Mouse (Mus musculus) forebrain, embryonic 16.5 days (tissue): ENCODE data around the gene Dnajb11. TPM values are rescaled to one million over a fixed set of nuclear protein-coding genes. Genes with fewer than 3 reads are reported as not detected.

Experiments
- ATAC-seq: fragments of 200-750 bp; cut with Nextera tagmentation; 2 replicates; pipeline ENCODE4 v1.8.0; 2017; ENCODE audit warnings: mild to moderate bottlenecking, moderate library complexity
- H3K27ac ChIP-seq: fragments of 300-500 bp; sonication (generic); 2 replicates; pipeline ENCODE4 v1.5.1; 2014; ENCODE audit warnings: low read length, control low read depth
- H3K27me3 ChIP-seq: fragments of 300-500 bp; sonication (generic); replicated peaks from 2 replicates; pipeline ENCODE4 v1.6.1; 2014; ENCODE audit warnings: low read length; ENCODE audit not compliant: control insufficient read depth, insufficient read depth
- H3K36me3 ChIP-seq: fragments of 300-500 bp; sonication (generic); 2 replicates; pipeline ENCODE4 v1.6.1; 2014; ENCODE audit not compliant: control insufficient read depth, insufficient read depth
- H3K4me1 ChIP-seq: fragments of 300-500 bp; sonication (generic); replicated peaks from 2 replicates; pipeline ENCODE4 v1.6.1; 2014; ENCODE audit warnings: low read length; ENCODE audit not compliant: control insufficient read depth, insufficient read depth
- H3K4me2 ChIP-seq: fragments of 300-500 bp; sonication (generic); 2 replicates; pipeline ENCODE4 v1.6.1; 2014; ENCODE audit warnings: mild to moderate bottlenecking, low read length, control low read depth
- H3K4me3 ChIP-seq: fragments of 300-500 bp; sonication (generic); replicated peaks from 2 replicates; pipeline ENCODE4 v1.5.1; 2014; ENCODE audit warnings: mild to moderate bottlenecking, low read length, control low read depth
- H3K9ac ChIP-seq: fragments of 300-500 bp; sonication (generic); replicated peaks from 2 replicates; pipeline ENCODE4 v1.6.1; 2014; ENCODE audit warnings: low read depth, low read length, control low read depth
- H3K9me3 ChIP-seq: fragments of 300-500 bp; sonication (generic); 2 replicates; pipeline ENCODE4 v1.6.1; 2016; ENCODE audit warnings: low read length; ENCODE audit not compliant: control insufficient read depth
- WGBS: fragments of 180-500 bp; shearing (Covaris S2); extraction: QIAGEN DNeasy Blood & Tissue Kit; methylation state at CpG from one replicate; pipeline ENCODE4 v1.1.7; 2014; 5-methylcytosine and 5-hydroxymethylcytosine counted together
- polyA plus RNA-seq: library from polyadenylated mRNA; unstranded; fragments of >200 nt; fragmentation: Nextera tagmentation; extraction: Ambion mirVana; gene quantifications from 2 replicates; pipeline ENCODE4 v1.2.1, GENCODE M21; 2015

Dnajb11 gene
- polyA plus RNA-seq, 1 experiment from 2014 or later = 83.4 TPM

DNA sequence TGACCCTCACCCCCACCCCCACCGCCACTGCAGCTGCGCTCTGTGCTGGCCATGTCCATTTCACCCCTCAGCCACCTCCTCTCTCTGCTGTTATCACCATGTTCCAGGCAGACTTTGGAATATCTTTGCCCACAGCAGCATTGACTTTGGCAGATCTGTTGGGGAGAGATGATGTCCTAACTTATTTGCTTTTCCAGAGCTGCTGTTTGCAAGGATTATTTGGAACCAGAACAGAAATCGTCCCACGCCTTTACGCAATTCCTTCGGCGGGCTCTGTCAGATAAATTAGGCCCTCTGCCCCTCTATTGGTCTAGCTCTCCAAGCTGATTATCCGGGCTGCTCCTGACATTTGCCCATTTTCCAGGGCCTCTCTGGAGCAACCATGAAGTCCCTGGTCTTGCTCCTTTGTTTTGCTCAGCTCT, 34.1 kb downstream of the Dnajb11 start:
- 87% methylated on average over 8 of the region's 8 CpGs for WGBS
- H3K4me1 ChIP-seq = no peaks in the 10 kb centered on the region
- no peak overlapping the region for H3K4me2 ChIP-seq
- H3K4me3 ChIP-seq = no peak overlapping the region
- ATAC-seq = no peak
- no peak overlapping the region for H3K9ac ChIP-seq
- no peaks in the 10 kb centered on the region for H3K36me3 ChIP-seq
- no peak overlapping the region for H3K27ac ChIP-seq
- no peaks in the 10 kb centered on the region for H3K9me3 ChIP-seq
- no peaks in the 10 kb centered on the region for H3K27me3 ChIP-seq

DNA sequence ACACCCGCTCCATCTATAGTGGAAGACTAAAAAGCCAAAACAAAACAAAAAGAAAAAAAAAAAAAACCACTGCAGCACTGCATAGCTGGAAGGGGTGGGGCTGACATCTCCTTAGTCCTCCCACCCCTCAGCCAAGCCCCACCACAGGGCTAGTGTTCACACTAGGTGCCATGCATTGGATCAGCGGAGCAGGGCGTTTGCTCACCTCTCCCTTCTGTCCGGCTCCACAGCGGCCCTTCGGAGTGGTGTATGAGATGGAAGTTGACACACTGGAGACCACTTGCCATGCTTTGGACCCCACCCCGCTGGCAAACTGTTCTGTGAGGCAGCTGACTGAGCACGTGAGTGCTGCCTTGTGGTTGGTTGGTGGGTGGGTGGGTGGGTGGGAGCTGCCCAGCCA, 36.5 kb downstream of the Dnajb11 start:
- H3K27me3 ChIP-seq = no peaks in the 10 kb centered on the region
- H3K36me3 ChIP-seq = no peaks in the 10 kb centered on the region
- no peak for ATAC-seq
- no peaks in the 10 kb centered on the region for H3K9me3 ChIP-seq
- H3K4me2 ChIP-seq = no peak overlapping the region
- no peak overlapping the region for H3K4me3 ChIP-seq
- H3K27ac ChIP-seq = no peak overlapping the region
- H3K4me1 ChIP-seq = no peaks in the 10 kb centered on the region
- WGBS = 80% methylated on average over 7 of the region's 8 CpGs
- no peak overlapping the region for H3K9ac ChIP-seq

DNA sequence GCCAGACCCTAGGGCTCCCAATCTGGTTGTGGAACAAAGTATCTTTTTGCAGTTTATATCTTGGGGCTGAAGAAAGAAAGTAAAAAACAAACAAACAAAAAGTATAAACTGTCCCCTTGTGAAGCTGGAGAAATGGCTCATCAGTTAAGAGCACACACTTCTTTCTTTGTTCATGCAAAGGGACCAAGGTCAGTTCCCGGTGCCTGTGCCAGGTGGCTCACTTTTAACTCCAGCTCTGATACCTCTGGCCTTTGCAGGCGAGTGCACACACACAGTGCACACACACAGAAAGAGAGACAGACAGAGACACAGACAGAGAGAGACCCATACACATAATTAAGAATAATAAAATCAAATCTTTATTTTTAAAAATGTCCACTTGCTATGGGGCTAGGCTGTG, 39.0 kb downstream of the Dnajb11 start:
- ATAC-seq = no peak
- WGBS = 71% methylated on average over 2 of the region's 2 CpGs
- Histone ChIP-seq H3K36me3 (no peaks in the 10 kb centered on the region), H3K27me3 (no peaks in the 10 kb centered on the region), H3K4me1 (0 out of 2 replicates have a peak, but pooled peaks cover 2% of the 10 kb centered on the region), H3K4me3 (no peak overlapping the region), H3K4me2 (no peak overlapping the region), H3K9ac (no peak overlapping the region), H3K9me3 (no peaks in the 10 kb centered on the region), H3K27ac (no peak overlapping the region)

DNA sequence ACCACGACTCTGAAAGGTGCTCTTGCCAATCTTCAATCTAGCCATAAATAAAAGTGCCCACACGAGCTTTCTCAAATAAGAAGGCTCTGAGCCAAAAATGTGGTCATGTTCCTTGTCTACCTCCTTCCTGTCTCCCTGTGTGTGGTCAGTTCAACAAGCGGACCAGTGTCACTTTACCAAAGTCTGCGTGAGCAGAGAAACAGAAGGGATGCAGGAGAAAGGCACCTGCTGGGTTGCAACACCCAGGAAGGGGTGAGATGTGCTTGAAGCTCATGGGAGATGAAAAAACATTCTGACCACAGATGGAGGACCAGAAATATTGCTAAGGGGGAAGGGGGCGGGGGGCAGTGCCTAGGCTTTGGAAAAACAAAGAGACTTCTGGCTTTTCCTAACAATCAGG, 41.7 kb downstream of the Dnajb11 start:
- Histone ChIP-seq H3K4me1 (0 out of 2 replicates have a peak, but pooled peaks cover 2% of the 10 kb centered on the region), H3K4me3 (no peak overlapping the region), H3K36me3 (no peaks in the 10 kb centered on the region), H3K27ac (no peak overlapping the region), H3K27me3 (no peaks in the 10 kb centered on the region), H3K9me3 (no peaks in the 10 kb centered on the region), H3K4me2 (no peak overlapping the region), H3K9ac (no peak overlapping the region)
- ATAC-seq = no peak
- 38% methylated on average over 5 of the region's 5 CpGs for WGBS

DNA sequence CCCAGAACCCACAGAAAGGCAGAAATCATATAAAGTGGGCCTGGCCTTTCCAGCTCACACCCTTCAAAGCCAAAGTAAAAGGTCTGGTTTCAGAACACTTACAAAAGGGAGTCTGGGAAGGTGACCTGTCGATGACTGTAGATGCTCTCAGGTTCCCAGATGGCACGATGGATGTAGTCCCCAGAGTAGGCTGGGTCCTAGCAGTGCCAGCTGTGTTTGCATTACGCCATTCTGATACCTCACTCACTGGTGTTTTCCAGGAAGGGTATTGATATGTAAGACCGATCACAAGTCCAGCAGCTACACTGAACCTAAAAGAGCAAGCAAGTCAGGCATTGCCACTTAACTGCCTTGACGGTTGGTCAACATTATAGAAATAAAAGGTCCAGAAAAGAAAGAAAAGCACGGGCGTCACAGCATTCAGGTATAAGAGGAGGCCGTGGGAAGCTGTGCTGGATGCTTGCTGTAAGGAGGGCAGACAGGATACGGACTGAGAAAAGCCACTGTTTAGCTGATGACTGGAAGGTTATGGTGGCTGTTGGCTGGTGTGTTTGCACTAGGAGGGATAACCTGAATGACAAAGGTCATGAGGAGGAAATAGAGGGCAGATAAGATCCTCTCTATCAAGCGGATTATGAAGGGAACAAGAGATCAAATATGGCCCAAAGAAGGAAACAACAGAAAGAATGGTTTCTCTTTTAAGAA, 42.4 kb downstream of the Dnajb11 start:
- no peaks in the 10 kb centered on the region for H3K9me3 ChIP-seq
- no peak for ATAC-seq
- WGBS = 86% methylated on average over 10 of the region's 10 CpGs
- H3K4me2 ChIP-seq = no peak overlapping the region
- H3K27me3 ChIP-seq = no peaks in the 10 kb centered on the region
- 0 out of 2 replicates have a peak, but pooled peaks cover 2% of the 10 kb centered on the region for H3K4me1 ChIP-seq
- no peak overlapping the region for H3K27ac ChIP-seq
- no peak overlapping the region for H3K4me3 ChIP-seq
- no peak overlapping the region for H3K9ac ChIP-seq
- no peaks in the 10 kb centered on the region for H3K36me3 ChIP-seq

DNA sequence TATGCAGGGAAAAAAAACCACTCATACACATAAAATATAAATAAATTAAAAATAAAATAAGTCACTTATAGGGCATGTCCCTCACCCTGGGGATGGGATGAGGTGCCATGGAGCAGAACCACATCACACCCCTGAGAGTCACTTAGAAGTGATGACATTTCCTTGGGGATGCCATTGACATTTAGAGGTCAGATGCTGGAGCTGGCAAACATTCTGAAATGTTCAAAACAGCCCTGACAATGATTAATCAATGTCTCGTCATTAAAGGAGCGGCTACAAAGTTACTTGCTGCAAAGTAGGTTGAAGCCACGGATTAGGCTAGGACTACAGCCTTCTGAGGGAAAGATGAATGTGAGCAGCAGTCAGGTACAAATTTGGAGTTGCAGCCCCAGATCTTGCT, 43.7 kb downstream of the Dnajb11 start:
- H3K9ac ChIP-seq = no peak overlapping the region
- H3K36me3 ChIP-seq = no peaks in the 10 kb centered on the region
- H3K4me1 ChIP-seq = 0 out of 2 replicates have a peak, but pooled peaks cover 2% of the 10 kb centered on the region
- WGBS = 88% methylated on average over 3 of the region's 3 CpGs
- no peaks in the 10 kb centered on the region for H3K9me3 ChIP-seq
- ATAC-seq = no peak
- no peaks in the 10 kb centered on the region for H3K27me3 ChIP-seq
- no peak overlapping the region for H3K27ac ChIP-seq
- H3K4me2 ChIP-seq = no peak overlapping the region
- no peak overlapping the region for H3K4me3 ChIP-seq

DNA sequence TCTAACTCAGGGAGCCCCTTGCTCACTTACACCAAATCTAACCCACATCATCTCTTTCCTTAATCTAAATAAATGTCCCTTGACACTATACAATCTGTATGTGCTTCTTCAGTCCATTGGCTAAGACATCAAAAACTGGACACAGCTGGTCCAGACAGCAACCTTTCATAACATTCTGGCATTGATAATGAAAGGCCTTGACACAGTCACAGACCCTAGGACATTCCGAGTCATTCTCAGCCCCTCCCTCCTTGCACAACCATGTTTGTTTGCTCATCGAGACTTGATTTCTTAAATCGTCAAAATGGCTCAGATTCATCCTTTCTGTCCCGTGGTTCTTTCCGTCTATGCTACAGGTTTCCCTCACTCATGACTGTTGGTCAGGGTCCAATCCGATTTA, 51.6 kb downstream of the Dnajb11 start:
- Histone ChIP-seq H3K36me3 (no peaks in the 10 kb centered on the region), H3K9me3 (no peaks in the 10 kb centered on the region), H3K9ac (no peak overlapping the region), H3K27me3 (no peaks in the 10 kb centered on the region), H3K4me2 (no peak overlapping the region), H3K27ac (no peak overlapping the region), H3K4me1 (no peaks in the 10 kb centered on the region), H3K4me3 (no peak overlapping the region)
- no peak for ATAC-seq
- 91% methylated on average over 6 of the region's 6 CpGs for WGBS

DNA sequence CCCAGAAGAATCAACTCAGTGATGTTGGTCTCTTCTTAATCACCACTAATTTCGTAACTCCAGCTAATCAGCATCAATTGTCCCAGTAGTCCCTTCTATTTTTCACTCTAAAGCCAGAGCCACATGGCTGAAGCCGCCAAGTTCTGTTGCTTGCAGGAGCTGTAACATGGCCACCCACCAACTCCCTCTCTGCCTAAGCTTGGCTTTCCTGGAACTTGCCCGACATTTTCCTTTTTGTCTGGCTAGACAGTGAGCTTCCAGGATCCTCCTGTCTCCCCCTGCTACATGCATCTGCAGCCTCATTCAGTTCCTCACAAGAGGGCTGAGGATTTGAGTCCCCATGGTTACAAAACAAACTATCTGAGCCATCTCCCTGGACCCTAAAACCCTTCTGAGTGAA, 54.3 kb downstream of the Dnajb11 start:
- Histone ChIP-seq H3K9me3 (no peaks in the 10 kb centered on the region), H3K4me3 (no peak overlapping the region), H3K4me2 (no peak overlapping the region), H3K4me1 (no peaks in the 10 kb centered on the region), H3K36me3 (no peaks in the 10 kb centered on the region), H3K27me3 (no peaks in the 10 kb centered on the region), H3K9ac (no peak overlapping the region), H3K27ac (no peak overlapping the region)
- ATAC-seq = no peak
- 75% methylated on average over 3 of the region's 3 CpGs for WGBS

DNA sequence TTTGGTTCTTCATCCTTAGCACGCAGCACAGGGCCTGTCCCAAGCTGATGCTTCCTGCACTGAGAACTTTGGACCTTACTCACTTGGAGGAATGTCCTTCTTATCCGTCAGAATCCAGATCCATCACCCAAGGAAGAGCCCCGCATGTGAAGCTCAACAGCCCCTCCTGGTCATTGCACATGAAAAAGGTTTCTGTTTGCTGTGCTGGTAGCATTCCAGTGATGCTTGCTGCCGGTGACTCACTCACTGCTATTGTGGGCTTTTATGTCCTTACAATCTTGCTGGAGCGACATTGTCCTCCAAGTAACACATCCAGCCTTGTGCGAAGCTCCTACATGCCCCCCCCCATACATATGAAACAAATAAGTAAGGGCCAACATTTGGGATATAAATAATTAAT, 55.2 kb downstream of the Dnajb11 start:
- no peaks in the 10 kb centered on the region for H3K4me1 ChIP-seq
- WGBS = 84% methylated on average over 6 of the region's 6 CpGs

DNA sequence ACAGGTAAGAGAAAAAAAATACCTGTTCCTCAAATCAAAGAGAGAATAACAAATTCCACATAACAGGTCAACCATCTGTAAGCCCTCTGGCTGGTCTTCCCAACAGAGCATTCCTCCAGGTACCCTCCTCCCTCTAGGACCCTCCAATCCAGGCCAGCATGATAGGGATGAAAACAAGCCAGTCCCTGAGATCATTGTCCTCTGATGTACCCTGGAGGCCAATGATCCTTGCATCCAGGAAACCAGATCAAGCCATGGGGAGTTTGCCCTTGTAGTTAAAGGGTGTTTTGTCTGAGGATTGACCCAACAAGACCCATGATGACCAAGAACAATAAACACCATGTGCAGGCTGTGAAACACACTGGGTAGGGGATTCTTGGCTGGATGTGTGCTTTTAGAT, 56.6 kb downstream of the Dnajb11 start:
- H3K4me3 ChIP-seq = no peak overlapping the region
- no peaks in the 10 kb centered on the region for H3K27me3 ChIP-seq
- H3K4me2 ChIP-seq = no peak overlapping the region
- H3K4me1 ChIP-seq = no peaks in the 10 kb centered on the region
- no peak overlapping the region for H3K27ac ChIP-seq
- H3K9ac ChIP-seq = no peak overlapping the region
- ATAC-seq = no peak
- H3K36me3 ChIP-seq = no peaks in the 10 kb centered on the region
- H3K9me3 ChIP-seq = no peaks in the 10 kb centered on the region

More for the DNA sequence above, 55.2 kb downstream of the Dnajb11 start:
- Histone ChIP-seq H3K9me3 (no peaks in the 10 kb centered on the region), H3K9ac (no peak overlapping the region), H3K4me2 (no peak overlapping the region), H3K36me3 (no peaks in the 10 kb centered on the region), H3K4me3 (no peak overlapping the region), H3K27ac (no peak overlapping the region), H3K27me3 (no peaks in the 10 kb centered on the region)
- ATAC-seq = no peak
